Mouse (Mus musculus) hindbrain, embryonic 15.5 days (tissue): ENCODE results near the gene Ubxn6. TPM values are rescaled to one million over a fixed set of nuclear protein-coding genes. Genes with fewer than 3 reads are reported as not detected.

Experiments
- ATAC-seq: fragments of 200-750 bp; cut with Nextera tagmentation; 2 replicates; pipeline ENCODE4 v1.8.0; 2017; ENCODE audit warnings: low read depth, moderate number of reproducible peaks, moderate TSS enrichment; ENCODE audit not compliant: low FRiP score
- H3K27ac ChIP-seq: fragments of 300-500 bp; sonication (generic); replicated peaks from 2 replicates; pipeline ENCODE4 v1.5.1; 2015; ENCODE audit warnings: mild to moderate bottlenecking, inconsistent platforms
- H3K27me3 ChIP-seq: fragments of 300-500 bp; sonication (generic); 2 replicates; pipeline ENCODE4 v1.6.1; 2015; ENCODE audit warnings: control low read depth, inconsistent platforms
- H3K36me3 ChIP-seq: fragments of 300-500 bp; sonication (generic); 2 replicates; pipeline ENCODE4 v1.6.1; 2015; ENCODE audit warnings: control low read depth, inconsistent platforms
- H3K4me1 ChIP-seq: fragments of 300-500 bp; sonication (generic); replicated peaks from 2 replicates; pipeline ENCODE4 v1.6.1; 2015; ENCODE audit warnings: control low read depth, inconsistent platforms
- H3K4me2 ChIP-seq: fragments of 300-500 bp; sonication (generic); 2 replicates; pipeline ENCODE4 v1.6.1; 2015; ENCODE audit warnings: moderate library complexity, mild to moderate bottlenecking, inconsistent platforms
- H3K4me3 ChIP-seq: fragments of 300-500 bp; sonication (generic); 2 replicates; pipeline ENCODE4 v1.5.1; 2015; ENCODE audit warnings: mild to moderate bottlenecking, inconsistent platforms
- H3K9ac ChIP-seq: fragments of 300-500 bp; sonication (generic); 2 replicates; pipeline ENCODE4 v1.6.1; 2015; ENCODE audit warnings: inconsistent platforms
- H3K9me3 ChIP-seq: fragments of 300-500 bp; sonication (generic); 2 replicates; pipeline ENCODE4 v1.6.1; 2016; ENCODE audit warnings: control low read depth, inconsistent platforms
- WGBS: fragments of 180-500 bp; shearing (Covaris S2); methylation state at CpG from one replicate; pipeline ENCODE4 v1.1.7; 2015; 5-methylcytosine and 5-hydroxymethylcytosine counted together
- polyA plus RNA-seq: library from polyadenylated mRNA; unstranded; fragments of >200 nt; fragmentation: Nextera tagmentation; extraction: Ambion mirVana; gene quantifications from 2 replicates; pipeline ENCODE4 v1.2.1, GENCODE M21; 2015

The Ubxn6 gene
- 76.1 and 77.1 TPM in 2 replicates for polyA plus RNA-seq

DNA sequence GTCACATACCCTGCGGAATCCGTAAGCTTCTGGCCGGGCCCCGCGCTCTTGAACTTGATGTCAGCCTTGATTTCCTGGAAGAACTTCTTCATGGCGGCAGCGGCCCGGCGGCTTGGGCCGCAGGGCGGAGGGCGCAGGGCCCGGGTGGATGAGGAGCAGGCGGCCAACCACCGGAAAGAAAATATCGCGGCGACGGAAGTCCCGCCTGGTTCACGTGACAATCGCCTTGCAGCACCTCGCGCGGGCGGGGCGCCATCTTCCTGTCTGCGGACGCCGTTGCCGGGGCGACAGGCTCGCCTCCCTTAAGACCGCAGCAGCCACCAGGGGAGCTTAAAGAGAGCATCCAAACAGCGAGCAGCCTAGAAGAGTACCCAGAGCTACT lies at the start of gene Ubxn6:
Ubxn6 (minus strand) TSS at position 202 of the 382 bp plus-strand sequence.
- H3K9me3 ChIP-seq, result no peaks in the 10 kb centered on the region
- H3K4me3 ChIP-seq, result peak within 1 kb of the TSS; percentile 98
- ATAC-seq, result peak; percentile 40
- peaks cover 21% of the 10 kb centered on the region for H3K4me1 ChIP-seq
- H3K9ac ChIP-seq, result peak within 1 kb of the TSS; percentile 89
- peak within 1 kb of the TSS; percentile 88 for H3K4me2 ChIP-seq
- peak within 1 kb of the TSS; percentile 96 for H3K27ac ChIP-seq
- peaks cover 36% of the 10 kb centered on the region for H3K36me3 ChIP-seq
- no peaks in the 10 kb centered on the region for H3K27me3 ChIP-seq
- under 1% methylated on average over 35 of the region's 35 CpGs for WGBS

- H3K9ac ChIP-seq, result no peak overlapping the region
- peaks cover 10% of the 10 kb centered on the region; the same call in 1 of the 2 replicates for H3K9me3 ChIP-seq
- H3K4me1 ChIP-seq, result peaks cover 12% of the 10 kb centered on the region; the same call in 1 of the 2 replicates
- no peak overlapping the region for H3K4me3 ChIP-seq
- H3K4me2 ChIP-seq, result peak overlapping the region; percentile 46
- ATAC-seq, result no peak
- no peak overlapping the region for H3K27ac ChIP-seq
- WGBS, result 46% methylated on average over 59 of the region's 59 CpGs
- peaks cover 57% of the 10 kb centered on the region for H3K27me3 ChIP-seq
- peaks cover 49% of the 10 kb centered on the region for H3K36me3 ChIP-seq
Measured at GRCm38 (mm10) chr17:56123681-56124340, 49.0 kb upstream of the Ubxn6 start.

DNA sequence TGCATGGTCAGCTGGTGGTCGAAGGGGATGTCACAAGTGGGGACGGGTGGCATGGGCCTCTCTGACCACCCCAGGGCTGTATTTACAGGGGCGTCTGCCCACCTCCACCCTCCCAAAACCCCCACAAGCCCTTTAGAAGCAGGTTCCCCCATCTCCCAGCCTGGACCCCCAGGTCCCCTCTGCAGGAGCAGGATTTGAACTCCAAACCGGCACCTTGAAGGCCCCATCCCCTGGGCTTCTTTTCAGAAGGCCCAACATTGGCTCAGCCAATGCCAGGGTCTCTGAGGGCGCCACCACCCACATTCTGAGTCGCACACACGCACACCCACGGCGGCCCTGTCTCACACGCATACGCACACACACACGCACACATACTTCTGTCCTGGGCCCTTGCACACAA lies 48.3 kb upstream of the Ubxn6 start:
- Histone ChIP-seq H3K27ac (no peak overlapping the region), H3K9ac (no peak overlapping the region), H3K4me1 (peaks cover 12% of the 10 kb centered on the region; the same call in 1 of the 2 replicates), H3K36me3 (peaks cover 46% of the 10 kb centered on the region), H3K4me3 (no peak overlapping the region), H3K9me3 (peaks cover 10% of the 10 kb centered on the region; the same call in 1 of the 2 replicates), H3K27me3 (peaks cover 63% of the 10 kb centered on the region), H3K4me2 (no peak overlapping the region)
- WGBS, result 89% methylated on average over 12 of the region's 12 CpGs
- ATAC-seq, result no peak

DNA sequence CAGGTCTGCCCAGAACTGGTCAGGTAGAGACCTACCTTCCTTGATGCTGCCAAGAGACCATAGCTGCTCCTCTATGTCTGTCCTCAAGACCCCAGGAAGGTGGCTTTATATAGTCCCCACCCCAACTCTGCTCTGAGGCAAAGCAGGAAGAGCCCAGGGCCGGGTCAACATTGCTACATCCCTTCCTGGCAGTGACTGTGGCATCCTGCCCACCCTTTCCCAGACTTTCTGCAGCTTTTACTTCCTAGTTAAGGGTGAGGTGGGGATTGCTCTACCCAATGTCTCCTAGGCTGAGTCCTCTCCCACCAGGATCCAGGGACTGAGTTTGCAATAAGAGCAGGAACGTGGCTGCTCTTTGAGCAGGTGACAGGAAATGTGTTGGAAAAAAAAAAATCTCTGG lies 47.0 kb upstream of the Ubxn6 start, which contains the start of gene Lrg1:
Lrg1 (minus strand) TSS at position 176 of the 400 bp plus-strand sequence.
- Histone ChIP-seq H3K9ac (no peak within 1 kb of the TSS), H3K36me3 (peaks cover 33% of the 10 kb centered on the region), H3K4me2 (no peak within 1 kb of the TSS), H3K4me1 (peaks cover 19% of the 10 kb centered on the region), H3K9me3 (peaks cover 10% of the 10 kb centered on the region; the same call in 1 of the 2 replicates), H3K4me3 (no peak within 1 kb of the TSS), H3K27me3 (peaks cover 69% of the 10 kb centered on the region), H3K27ac (no peak within 1 kb of the TSS)
- ATAC-seq, result no peak
- 67% methylated on average over 2 of the region's 2 CpGs for WGBS

- Histone ChIP-seq H3K27ac (no peak overlapping the region), H3K4me2 (peak overlapping the region; percentile 18; the same call in 1 of the 2 replicates), H3K4me3 (no peak overlapping the region), H3K27me3 (peaks cover 73% of the 10 kb centered on the region), H3K4me1 (peaks cover 19% of the 10 kb centered on the region), H3K9ac (no peak overlapping the region), H3K36me3 (peaks cover 19% of the 10 kb centered on the region), H3K9me3 (peaks cover 10% of the 10 kb centered on the region; the same call in 1 of the 2 replicates)
- no peak for ATAC-seq
- 8% methylated on average over 66 of the region's 66 CpGs for WGBS
Measured at GRCm38 (mm10) chr17:56119981-56120880, 45.4 kb upstream of the Ubxn6 start.

- Histone ChIP-seq H3K4me1 (peaks cover 19% of the 10 kb centered on the region), H3K9me3 (peaks cover 10% of the 10 kb centered on the region; the same call in 1 of the 2 replicates), H3K27ac (no peak overlapping the region), H3K36me3 (peaks cover 16% of the 10 kb centered on the region; the same call in 1 of the 2 replicates), H3K4me3 (no peak overlapping the region), H3K4me2 (no peak overlapping the region), H3K9ac (no peak overlapping the region), H3K27me3 (peaks cover 67% of the 10 kb centered on the region)
- WGBS, result 43% methylated on average over 12 of the region's 12 CpGs
- no peak for ATAC-seq
Measured at GRCm38 (mm10) chr17:56119431-56119830, 44.6 kb upstream of the Ubxn6 start.

DNA sequence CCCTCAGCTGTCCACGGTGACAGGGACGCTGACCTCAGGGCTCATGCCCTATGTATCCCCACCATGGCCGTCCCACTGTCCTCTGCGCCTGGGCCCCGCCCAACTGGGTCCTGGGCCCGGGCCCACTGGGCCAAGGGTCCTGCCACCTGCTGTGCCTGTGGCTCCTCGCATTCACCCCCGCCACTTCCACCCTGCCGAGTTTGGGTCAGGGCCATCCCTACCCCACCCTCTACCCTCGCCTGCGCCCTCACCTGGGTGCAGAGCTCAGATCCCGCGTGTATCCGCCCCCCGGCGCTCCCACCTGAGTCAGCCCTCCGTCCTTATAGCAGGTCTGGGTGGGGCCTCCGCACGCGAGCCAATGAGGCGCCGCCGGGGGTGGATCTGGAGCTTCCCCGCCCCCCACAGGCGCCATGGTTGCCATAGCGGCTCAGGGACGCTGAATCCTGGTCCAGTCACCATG lies 42.5 kb upstream of the Ubxn6 start, which contains the start of gene Plin5:
Plin5 (minus strand) TSS at position 346 of the 460 bp plus-strand sequence.
- Histone ChIP-seq H3K4me2 (peak within 1 kb of the TSS; percentile 68), H3K4me3 (peak within 1 kb of the TSS; percentile 35), H3K27ac (no peak within 1 kb of the TSS), H3K4me1 (peaks cover 19% of the 10 kb centered on the region), H3K9ac (0 out of 2 replicates have a peak within 1 kb of the TSS, but pooled peaks have one; percentile 26), H3K27me3 (peaks cover 49% of the 10 kb centered on the region), H3K9me3 (0 out of 2 replicates have a peak, but pooled peaks cover 3% of the 10 kb centered on the region), H3K36me3 (no peaks in the 10 kb centered on the region)
- peak; percentile 66 for ATAC-seq
- 3% methylated on average over 27 of the region's 27 CpGs for WGBS

GRCm38 (mm10) chr17:56116193-56116592 lies 41.4 kb upstream of the Ubxn6 start:
- no peak overlapping the region for H3K27ac ChIP-seq
- H3K4me3 ChIP-seq, result no peak overlapping the region
- no peak overlapping the region for H3K4me2 ChIP-seq
- H3K36me3 ChIP-seq, result no peaks in the 10 kb centered on the region
- H3K9me3 ChIP-seq, result no peaks in the 10 kb centered on the region
- ATAC-seq, result no peak
- WGBS, result 76% methylated on average over 10 of the region's 10 CpGs
- peaks cover 38% of the 10 kb centered on the region for H3K27me3 ChIP-seq
- no peak overlapping the region for H3K9ac ChIP-seq
- peaks cover 19% of the 10 kb centered on the region for H3K4me1 ChIP-seq

- H3K4me2 ChIP-seq, result no peak overlapping the region
- H3K27me3 ChIP-seq, result peaks cover 8% of the 10 kb centered on the region; the same call in 1 of the 2 replicates
- H3K9ac ChIP-seq, result no peak overlapping the region
- no peak overlapping the region for H3K27ac ChIP-seq
- H3K9me3 ChIP-seq, result no peaks in the 10 kb centered on the region
- WGBS, result 84% methylated on average over 3 of the region's 3 CpGs
- no peak overlapping the region for H3K4me3 ChIP-seq
- ATAC-seq, result no peak
- no peaks in the 10 kb centered on the region for H3K36me3 ChIP-seq
- H3K4me1 ChIP-seq, result peaks cover 7% of the 10 kb centered on the region
Measured at GRCm38 (mm10) chr17:56112743-56113142, 37.9 kb upstream of the Ubxn6 start.

GRCm38 (mm10) chr17:56111864-56112263 lies 37.0 kb upstream of the Ubxn6 start:
- no peaks in the 10 kb centered on the region for H3K36me3 ChIP-seq

DNA sequence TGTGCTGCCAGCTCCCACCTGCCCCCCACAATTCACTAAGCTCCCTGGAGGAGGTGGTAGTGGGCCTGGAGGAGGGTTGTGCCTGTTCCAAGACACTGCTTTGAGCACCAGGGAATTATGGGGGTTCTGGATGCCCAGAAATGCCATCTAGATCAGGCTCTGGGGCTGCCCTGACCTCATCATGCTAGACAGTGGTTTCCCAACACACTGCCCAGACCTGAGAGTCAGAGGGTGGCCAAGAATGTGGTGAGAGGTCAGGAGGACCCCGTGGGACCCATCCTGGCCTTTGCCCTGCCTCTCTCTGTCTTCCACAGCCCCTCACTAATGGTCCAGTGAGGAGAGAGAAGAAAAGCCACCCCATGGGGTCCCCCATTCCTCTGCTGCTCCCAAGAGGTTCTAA lies 36.2 kb upstream of the Ubxn6 start:
- H3K4me1 ChIP-seq, result no peaks in the 10 kb centered on the region
- H3K4me2 ChIP-seq, result no peak overlapping the region
- no peak for ATAC-seq
- 53% methylated on average over 1 of the region's 1 CpGs for WGBS
- H3K36me3 ChIP-seq, result no peaks in the 10 kb centered on the region
- H3K27me3 ChIP-seq, result 0 out of 2 replicates have a peak, but pooled peaks cover under 1% of the 10 kb centered on the region
- H3K27ac ChIP-seq, result no peak overlapping the region
- no peak overlapping the region for H3K4me3 ChIP-seq
- no peaks in the 10 kb centered on the region for H3K9me3 ChIP-seq
- H3K9ac ChIP-seq, result no peak overlapping the region

More at GRCm38 (mm10) chr17:56111864-56112263, 37.0 kb upstream of the Ubxn6 start:
- Histone ChIP-seq H3K27ac (no peak overlapping the region), H3K9ac (no peak overlapping the region), H3K27me3 (peaks cover 5% of the 10 kb centered on the region; the same call in 1 of the 2 replicates), H3K4me3 (no peak overlapping the region), H3K4me1 (no peaks in the 10 kb centered on the region), H3K4me2 (no peak overlapping the region), H3K9me3 (no peaks in the 10 kb centered on the region)
- WGBS, result 44% methylated on average over 5 of the region's 5 CpGs
- no peak; the same call in 1 of the 2 replicates for ATAC-seq
